Mouse (Mus musculus) lung, postnatal 14 days (tissue): ENCODE data around the gene 2810004N23Rik.
A peak's percentile ranks its signal among the peaks of the same experiment; 100 is the strongest.

Experiments used
- DNase-seq: peaks from one replicate; pipeline ENCODE4 v3.0.0; 2021

2810004N23Rik gene

GRCm38 (mm10) chr8:124819612-124820115 is 43.3 kb downstream of the 2810004N23Rik start:
- DNase-seq: no peak

DNA sequence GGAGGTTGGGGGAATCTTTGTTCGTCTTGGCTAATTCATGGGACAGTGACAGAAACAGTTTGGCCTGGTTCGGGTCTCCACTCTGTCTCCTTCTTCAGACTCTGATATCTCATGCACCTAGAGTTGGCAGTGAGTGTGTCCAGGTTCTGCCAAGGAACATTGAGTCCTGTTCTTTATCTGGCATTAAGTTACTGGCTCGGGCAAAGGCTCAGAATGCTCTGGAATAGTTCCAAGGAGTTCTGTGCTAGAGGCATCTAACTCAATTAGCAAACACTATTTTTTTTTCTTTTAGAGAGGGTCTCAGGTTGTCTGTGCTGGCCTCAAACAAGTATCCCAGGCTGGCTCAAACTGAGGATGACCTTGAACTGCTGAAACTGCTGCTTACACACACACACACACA is 45.6 kb downstream of the 2810004N23Rik start:
- peak; percentile 40 for DNase-seq

- no peak for DNase-seq
These were observed 46.1 kb downstream of the 2810004N23Rik start for GRCm38 (mm10) chr8:124816866-124817265.

DNA sequence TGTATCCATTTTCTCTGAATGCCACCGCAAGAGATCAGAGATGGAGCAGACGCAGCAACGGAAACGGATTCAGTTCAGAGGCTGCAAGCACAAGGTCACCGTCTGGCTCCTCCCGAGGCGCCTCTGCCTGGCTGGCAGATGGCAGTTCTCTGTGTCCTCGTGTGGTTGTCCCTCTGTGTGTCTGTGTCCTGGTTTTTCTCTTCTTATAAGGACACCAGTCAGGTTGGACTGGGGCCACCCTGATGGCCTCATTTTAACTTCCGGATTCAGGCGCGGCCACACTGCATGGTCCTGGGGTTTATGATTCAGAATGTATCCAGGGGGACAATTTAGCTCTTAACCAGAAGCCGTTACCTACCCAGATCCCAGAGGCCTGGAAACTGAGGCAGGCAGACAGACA is 47.0 kb downstream of the 2810004N23Rik start:
- peak; percentile 41 for DNase-seq

DNA sequence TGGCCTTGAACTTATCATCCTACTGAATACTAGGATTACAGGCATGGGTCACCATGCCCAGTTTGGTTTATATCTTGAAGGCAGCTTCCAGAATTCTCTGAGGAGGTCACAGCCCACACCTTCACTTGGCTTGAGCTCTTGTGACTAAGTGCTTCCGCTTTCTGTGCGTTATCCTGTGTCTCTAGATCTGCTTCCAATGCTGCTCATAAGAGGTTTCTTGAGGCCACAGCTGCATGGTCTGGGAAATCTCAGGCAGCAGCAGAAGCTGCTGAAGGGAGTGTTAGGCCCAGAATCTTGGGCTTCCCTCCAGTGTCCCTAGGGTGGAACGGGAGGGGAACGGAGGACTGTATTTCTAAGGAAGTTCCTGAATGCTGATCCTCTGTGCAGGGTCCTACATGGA is 49.6 kb downstream of the 2810004N23Rik start:
- DNase-seq: no peak

- DNase-seq: no peak
These were observed 52.1 kb downstream of the 2810004N23Rik start for GRCm38 (mm10) chr8:124810689-124811394.

GRCm38 (mm10) chr8:124810056-124810610 is 52.8 kb downstream of the 2810004N23Rik start:
- no peak for DNase-seq

GRCm38 (mm10) chr8:124809419-124809818 is 53.5 kb downstream of the 2810004N23Rik start:
- no peak for DNase-seq

DNA sequence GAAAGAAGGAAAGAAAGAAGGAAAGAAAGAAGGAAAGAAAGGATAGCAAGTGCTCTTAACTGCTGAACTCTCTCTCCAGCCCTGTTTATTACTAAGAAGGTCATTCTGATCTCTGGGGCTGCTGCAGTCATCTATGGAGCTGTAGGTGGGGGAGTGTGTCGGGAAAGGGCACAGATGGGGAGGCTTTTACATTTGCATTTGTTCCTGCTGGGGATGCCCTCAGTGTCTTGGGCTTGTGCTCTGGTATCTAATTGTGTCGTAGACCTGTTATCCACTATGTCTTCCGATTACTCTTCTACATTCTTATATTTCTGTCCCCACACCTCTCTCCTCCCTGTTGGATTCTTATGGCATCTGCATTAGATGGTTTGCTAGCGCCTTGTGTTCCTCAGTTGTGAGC is 56.9 kb downstream of the 2810004N23Rik start:
- DNase-seq: no peak

- DNase-seq: no peak
These were observed 58.9 kb downstream of the 2810004N23Rik start for GRCm38 (mm10) chr8:124803824-124804702.

- no peak for DNase-seq
These were observed 62.4 kb downstream of the 2810004N23Rik start for GRCm38 (mm10) chr8:124800542-124800941.

GRCm38 (mm10) chr8:124795781-124796488 is 67.0 kb downstream of the 2810004N23Rik start:
- DNase-seq: no peak

DNA sequence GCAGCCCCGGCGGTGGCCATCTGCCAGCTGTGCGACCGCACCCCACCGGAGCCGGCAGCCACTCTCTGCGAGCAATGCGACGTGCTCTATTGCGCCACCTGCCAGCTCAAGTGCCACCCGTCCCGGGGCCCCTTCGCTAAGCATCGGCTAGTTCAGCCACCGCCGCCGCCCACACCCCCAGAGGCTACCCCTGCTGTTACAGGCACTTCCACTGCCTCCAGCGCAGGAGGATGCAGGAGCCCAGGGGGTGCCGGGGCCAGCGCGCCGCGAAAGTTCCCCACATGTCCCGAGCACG is 68.5 kb downstream of the 2810004N23Rik start:
- peak; percentile 66 for DNase-seq

- DNase-seq: no peak
These were observed 69.0 kb downstream of the 2810004N23Rik start for GRCm38 (mm10) chr8:124793661-124794485.

GRCm38 (mm10) chr8:124793172-124793651 is 69.7 kb downstream of the 2810004N23Rik start:
- peak; percentile 94 for DNase-seq

DNA sequence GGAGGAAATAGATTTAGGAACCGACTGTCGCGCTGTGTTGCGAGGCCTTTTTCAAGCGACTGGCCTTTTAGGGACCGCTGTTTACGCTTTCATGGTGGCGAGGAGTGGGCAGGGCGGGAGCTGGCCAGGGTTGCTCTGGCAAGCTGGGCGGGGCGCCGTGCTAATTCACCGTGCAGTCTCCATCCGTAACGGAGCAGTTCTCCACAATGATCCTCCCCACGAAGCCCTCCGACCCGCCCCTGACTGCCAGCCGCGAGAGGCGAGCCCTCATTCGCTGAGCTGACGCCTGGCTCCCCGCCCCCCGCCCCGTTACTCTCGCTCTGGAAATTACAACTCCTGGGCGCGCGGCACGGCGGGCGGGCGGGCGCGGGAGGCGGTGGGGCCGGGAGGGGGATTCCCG is 70.2 kb downstream of the 2810004N23Rik start, which contains the start of gene Trim67:
Gene Trim67, plus strand, starts transcription at position 385 of the 400 bp plus-strand sequence.
- DNase-seq: peak; percentile 40

GRCm38 (mm10) chr8:124792186-124792585 is 70.7 kb downstream of the 2810004N23Rik start:
- DNase-seq: no peak

GRCm38 (mm10) chr8:124791751-124792150 is 71.2 kb downstream of the 2810004N23Rik start:
- DNase-seq: no peak

GRCm38 (mm10) chr8:124790676-124791075 is 72.2 kb downstream of the 2810004N23Rik start:
- DNase-seq: no peak
